Mouse (Mus musculus) thymus, postnatal 25 days (tissue): ENCODE results near the gene Ppp6r3.
A peak's percentile ranks its signal among the peaks of the same experiment; 100 is the strongest.

Experiments used
- DNase-seq: peaks from one replicate; pipeline ENCODE4 v3.0.0; 2022

The Ppp6r3 gene

DNA sequence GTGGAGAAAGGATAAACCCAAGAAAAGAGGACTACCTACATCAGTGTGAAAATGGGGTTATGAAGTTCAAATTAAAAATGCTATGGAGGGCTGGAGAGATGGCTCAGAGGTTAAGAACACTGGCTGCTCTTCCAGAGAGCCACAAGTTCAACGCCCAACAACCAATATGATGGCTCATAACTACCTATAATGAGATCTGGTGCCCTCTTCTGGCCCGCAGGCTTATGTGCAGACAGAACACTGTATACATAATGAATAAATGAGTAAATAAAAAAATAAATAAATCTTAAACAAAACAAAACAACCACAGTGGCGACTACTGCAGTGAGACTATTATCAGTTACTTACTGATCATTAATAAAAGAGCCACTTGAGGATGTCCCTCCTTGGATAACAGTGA lies 78.3 kb downstream of the Ppp6r3 start:
- peak; percentile 11 for DNase-seq

DNA sequence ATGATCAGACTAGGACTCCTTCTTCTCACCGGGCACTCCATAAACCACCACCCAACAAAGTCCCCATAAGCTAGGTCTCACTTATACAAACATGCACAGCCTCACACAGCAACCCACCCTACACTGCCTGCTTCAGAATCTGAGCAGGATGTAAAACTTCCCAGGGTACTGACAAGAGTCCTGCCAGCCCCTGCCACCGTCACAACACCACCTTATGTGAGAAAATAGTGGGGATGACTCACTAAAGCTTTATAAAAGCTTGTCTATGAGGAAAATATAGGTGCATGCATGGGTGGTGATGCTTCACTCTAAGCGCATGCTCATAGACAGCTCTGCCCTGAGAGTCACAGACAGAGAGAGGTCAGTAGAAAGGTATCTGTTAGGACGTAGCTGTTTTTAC lies 85.7 kb downstream of the Ppp6r3 start:
- DNase-seq: no peak

DNA sequence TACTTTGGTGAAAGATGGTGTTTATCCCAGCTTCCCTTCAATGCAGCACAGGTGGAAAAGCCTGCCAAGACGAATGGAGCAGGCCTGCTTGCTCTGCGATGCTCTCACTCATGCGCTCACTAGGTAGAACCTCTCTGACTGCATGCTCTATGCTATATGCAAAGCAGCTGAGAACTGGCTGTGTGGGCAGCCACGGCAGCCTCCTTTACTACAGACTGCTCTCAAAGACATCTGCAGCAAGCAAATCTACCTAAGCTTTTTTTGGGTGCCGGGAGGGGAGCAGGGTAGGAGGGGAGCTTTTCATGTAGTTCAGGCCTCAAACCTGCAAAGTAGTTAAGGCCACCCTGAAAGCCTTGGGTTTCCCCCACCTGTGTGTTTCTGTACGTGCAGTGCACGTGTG lies 92.7 kb downstream of the Ppp6r3 start:
- no peak for DNase-seq

DNA sequence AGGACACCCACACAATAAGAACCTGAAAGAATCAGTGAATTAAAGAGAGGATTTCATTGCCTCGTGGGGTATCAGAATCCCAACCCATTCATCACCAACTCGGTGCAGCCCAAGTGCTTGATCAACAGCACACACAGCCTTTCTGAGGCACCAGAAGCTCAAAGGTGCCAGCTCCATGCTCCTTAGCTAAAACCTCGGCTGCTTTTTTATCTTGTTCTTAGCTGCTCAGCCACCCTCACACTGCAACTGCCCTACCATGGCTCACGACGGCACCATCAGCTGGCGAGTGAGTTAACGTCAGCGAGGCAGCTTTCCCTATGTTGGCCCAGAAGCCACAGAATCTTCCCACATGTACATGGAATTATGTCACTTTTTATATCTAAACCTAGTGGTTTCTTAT lies 95.4 kb downstream of the Ppp6r3 start:
- DNase-seq: no peak

DNA sequence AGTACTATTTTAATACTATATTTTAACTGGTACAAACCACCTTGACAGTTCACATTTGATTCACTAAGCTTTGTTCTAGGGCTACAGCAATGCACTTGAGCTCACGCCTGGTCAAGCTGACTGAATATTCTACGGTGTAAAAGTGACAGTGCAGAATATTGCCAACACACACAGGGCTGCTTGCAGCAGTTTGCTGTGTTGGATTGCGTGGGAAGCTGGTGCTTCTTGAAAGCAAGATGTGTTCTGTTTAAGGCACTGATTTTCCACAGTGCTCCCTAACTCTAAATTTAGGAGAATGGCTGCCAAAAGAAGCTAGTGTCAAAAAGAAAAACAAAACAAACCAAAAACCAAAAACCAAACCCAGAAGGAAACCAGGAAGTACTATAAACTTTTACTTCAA lies 98.6 kb downstream of the Ppp6r3 start:
- DNase-seq: no peak

DNA sequence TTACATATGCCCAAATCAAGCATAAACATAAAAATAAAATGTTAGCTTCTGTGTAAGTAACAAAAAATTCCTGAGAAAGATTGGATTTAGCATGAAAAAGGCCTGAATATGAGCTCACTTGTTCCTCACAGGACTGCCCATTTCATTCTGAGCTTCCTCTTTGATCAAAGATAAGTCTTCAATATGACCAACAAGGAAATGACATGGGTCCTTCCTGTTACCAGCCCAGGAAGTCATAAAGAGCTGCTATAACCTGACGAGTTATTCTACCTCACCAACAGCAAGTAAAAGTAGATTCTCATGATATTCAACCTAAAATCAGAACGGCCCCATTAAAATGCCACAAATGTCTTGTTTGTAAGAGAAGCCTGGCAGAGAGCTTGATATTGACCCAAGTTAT lies 104.3 kb downstream of the Ppp6r3 start:
- DNase-seq: no peak

DNA sequence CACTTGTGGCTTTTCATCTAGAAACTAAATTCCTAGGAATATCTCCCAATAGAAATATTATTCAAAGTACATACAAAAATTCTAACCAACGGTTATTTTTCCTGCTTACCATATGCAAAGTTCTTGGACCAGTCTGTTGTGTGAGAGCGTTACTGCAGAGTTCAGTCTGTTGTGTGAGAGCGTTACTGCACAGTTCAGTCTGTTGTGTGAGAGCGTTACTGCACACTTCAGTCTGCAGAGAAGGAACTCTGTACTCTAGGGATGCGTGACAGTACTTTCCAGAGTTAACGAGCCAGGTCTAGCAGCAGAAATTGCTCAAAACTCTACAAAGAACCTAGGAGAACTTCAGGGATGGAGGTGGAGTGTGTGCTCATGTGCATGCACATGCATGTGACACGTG lies 108.0 kb downstream of the Ppp6r3 start:
- DNase-seq: no peak

DNA sequence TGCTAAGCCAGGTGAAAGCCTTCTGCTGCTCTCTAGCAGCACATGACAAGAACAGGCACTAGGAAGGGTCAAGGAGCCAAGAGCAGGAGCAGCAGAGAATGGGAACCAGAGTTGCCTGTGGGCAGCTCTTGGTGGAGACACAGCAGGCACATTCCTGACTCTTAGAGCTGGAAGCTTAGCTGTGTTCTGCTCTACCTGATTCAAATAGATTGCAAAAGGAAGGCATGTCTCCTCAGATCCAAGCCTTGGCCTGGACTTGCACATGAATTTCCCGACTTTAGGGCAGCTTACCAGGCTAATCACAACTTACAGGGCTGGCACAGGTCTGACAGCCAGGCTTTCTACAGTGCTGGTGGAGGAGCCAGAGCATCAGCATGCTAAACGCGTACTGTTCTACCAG lies 115.6 kb downstream of the Ppp6r3 start:
- DNase-seq: no peak

DNA sequence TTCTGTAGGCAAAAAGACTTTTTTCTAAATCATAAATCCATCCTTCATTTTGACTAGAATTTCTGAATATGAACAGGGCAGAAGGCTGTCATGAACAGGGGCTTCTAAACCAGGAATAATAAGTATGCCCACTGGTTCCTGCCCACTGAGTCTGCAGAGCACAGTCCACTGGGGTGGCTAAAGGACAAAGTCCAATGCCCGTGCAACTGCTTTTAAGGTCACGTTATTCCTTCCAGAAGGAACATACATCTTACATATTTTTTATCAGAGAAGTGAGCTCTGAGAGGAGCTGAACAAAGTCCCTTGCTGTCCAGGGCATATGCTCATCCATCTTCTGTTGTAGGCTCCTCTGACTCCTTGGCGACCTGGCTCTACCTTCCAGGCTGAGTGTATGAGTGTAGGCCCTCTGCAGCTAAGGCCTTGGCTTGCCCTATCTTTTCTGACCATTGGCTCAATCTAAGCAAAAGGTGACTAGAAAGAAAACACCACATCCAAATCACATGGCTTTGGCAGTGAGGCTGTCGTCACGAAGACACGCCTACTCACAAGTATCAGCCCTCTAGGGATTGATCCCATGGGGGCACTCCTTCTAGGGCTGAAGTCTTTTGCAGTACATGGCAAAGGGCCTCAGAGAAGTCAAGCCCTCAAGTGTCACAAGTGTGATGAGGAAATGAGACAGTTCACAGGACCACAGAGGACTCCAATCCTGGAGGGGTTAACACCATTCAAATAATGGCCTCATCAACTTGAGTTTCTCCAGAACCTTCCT lies 117.0 kb downstream of the Ppp6r3 start:
- no peak for DNase-seq

DNA sequence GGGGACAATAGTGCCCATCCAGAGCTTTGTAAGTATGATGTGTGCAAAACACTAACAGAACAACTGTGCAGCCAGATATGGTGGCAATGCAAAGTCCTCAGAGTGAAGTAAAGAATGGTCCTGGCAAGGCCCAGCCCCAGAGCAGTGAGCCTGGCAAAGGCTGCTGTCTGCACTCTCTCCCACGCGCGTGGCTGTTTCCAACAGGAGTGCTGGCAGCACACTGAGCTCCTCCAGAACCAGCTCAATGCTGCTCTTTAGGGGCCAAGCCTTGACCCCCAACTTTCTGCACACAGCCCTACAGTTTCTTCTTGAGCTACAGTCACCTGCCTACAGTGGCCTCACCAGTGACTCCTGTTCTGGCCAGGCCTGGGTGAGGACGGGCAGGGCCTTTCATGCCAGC lies 117.8 kb downstream of the Ppp6r3 start:
- DNase-seq: no peak

DNA sequence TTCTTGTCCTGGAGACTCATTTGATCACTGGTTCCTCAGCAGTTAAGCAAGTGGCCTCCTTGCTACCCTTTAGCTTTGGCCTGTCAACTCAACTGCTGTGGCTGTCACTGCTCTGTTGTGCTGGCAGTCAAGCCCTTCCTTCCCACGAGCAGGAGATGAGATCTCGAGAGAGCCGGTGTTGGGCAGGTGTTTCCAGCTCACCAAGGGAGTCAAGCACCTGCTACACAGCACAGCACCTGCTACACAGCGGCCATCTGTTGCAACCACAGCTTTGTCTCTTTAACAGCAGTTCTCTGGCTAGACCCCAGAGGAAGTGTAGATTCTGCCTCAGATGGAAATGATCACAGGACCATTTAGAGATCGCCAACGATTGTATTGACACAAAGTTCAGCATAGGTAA lies 123.9 kb downstream of the Ppp6r3 start:
- DNase-seq: peak; percentile 83

DNA sequence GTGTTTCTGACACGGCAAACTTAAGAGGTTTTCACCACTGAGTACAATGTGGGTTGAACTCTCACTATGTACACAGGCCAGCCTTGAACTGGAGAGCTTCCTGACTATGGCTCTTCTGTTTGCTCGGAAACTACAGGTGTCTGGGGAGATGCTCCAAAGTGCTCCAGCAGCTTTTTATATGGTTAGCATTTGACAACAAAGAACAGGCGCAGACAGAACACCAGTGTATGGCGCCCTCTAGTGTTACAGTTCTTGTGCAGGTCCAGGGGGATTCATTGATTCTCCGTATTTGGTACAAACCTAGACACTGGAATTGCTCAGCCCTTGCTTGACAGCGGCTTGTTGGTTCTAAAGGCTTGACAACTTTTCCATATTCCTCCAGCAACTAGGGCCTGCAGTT lies 124.4 kb downstream of the Ppp6r3 start:
- peak; percentile 62 for DNase-seq

DNA sequence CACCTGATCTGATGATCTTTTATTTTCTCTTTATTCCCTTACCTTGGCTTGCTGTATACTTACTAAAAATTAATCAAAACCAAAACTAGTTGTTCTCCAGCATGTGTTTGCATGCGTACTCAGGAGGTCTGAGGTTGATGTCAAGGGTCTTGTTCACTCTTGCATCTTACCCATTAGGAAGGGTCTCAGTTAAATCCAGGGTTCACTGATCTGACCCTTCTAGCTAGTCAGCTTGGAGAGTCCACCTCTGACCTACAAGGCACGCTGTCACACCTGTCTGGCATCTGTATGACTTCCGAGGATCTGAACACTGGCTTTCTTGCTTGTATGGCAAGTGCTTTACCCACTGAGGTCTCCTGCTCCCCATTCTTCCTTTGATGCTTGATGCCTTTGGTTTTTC lies 124.8 kb downstream of the Ppp6r3 start:
- no peak for DNase-seq

DNA sequence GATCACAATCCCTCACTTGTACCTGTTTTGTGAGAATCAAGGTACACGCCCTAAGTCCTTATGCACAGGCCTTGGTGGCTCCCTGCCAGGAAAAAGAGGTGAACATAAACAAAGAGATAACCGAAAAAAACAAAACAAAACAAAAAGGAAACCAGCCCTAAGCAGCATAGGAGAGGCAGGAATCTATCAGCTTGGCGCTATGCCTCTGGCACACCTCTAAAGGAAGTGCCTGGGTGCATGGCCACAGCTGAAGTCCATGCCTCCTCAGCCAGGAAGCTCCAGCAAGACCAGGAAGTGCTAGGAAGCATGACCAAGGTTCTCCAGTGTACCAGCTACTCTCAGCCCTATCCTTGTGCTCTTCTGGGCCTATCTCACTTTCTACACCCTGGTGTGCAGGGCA lies 126.3 kb downstream of the Ppp6r3 start:
- no peak for DNase-seq

DNA sequence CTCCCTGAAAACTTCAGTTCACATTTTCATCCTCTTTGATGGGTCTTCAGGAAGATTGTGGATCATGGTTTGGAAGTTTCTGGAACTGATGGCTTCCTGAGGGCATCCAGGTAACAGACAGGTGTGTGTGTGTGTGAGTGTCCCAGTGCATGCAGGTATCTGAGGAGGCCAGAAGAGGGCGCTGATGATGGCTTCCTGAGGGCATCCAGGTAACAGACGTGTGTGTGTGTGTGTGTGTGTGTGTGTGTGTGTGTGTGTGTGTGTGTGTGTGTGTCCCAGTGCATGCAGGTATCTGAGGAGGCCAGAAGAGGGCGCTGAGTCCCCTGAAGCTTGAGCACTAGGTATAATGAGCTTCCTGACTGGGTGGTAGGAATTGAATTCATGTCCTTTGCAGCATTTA lies 128.2 kb downstream of the Ppp6r3 start:
- DNase-seq: no peak

DNA sequence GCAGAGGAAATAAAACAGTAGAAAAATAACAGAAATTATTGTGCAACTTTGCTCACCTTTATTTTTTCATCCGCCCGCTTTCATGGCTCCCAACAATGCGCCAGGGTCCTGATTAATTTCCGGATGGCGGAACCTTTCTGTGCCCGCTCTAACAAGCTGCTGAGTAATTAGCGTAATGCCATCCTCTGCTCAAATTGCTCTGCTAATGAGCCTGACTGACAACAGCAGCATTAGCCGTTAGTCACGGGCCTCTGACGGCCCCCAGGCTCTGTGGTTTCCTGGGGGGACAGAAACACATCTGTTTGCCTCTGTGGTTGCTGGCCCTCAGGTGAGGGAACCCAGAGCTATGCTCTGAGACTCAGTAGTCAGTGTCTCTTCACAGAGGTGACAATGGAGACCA lies 134.5 kb downstream of the Ppp6r3 start:
- peak; percentile 20 for DNase-seq

DNA sequence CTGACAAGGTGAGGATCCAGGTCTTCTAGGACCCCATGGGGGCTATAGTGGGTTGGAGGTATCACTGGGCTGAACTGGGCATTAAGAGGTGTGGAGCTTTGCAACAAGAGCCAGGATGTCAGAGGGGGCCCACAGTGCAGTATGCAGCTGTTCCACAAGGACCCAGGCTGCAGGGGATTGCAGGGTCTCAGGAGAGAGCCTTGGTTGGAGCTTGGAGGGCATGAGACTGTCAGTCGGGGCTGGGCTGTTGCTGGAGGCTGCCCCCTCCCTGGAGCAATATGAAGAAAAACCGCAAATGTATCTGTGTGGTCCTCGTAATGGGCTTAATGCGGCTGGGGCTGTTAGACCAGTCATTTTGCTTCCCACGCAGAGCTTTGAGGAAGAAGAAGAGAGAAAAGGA lies 134.9 kb downstream of the Ppp6r3 start:
- peak; percentile 26 for DNase-seq

DNA sequence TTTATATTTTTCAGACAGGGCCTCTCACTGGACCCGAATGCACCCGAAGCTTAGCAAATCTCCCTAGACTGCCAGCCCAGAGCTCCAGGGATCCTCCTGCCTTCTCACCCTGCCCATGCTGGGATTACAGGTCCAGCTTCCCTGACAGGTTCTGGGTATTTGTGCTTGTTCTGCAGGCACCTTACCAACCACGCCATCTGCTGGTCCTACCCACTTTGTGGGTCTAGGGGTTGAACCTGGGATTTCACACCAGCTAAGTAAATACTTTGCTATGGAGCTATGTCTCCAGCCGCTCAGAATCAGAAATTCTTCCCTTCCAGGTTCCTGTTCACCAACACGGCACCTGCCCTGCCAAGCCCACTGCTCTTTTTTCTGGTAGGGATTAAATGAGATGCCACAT lies 137.6 kb downstream of the Ppp6r3 start:
- DNase-seq: peak; percentile 22

DNA sequence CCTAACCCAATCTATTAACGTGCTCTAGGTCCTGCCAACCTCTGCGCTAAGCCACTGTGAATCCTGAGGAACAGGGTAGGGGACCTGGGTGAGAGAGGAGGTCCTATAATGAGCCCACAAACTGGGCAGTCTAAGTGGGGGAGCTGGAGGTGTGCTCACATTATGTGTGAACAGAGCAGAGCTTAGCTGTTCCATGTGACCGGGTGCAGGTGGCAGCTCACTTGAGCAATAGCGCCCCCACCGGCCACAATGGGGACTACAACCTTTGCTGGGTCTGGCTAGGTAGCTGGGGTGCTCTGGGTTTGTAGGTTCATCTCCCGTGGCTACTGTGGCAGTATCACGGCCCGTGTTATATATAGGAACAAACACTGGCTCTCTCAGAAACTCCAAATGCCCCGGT lies 138.7 kb downstream of the Ppp6r3 start:
- peak; percentile 63 for DNase-seq

DNA sequence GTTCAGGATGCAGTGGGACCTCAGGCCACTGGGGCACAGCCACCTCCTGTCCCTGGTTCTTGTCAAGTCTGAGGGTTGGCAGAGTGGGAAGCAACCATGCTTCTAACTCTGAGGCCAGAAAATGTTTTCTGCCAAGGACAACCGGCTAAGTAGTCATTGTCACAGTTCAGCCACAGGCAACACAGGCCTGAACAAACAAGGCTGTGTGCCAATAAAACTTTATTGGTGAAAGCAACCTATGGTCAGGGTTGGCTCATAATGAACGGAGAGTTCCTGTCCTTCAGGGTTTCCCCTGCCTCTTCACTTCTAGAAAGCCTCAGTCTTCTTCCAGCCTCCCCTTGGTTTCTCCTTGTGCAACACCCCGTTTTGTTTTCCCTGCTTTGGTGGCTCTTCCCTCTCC lies 139.7 kb downstream of the Ppp6r3 start:
- DNase-seq: no peak

DNA sequence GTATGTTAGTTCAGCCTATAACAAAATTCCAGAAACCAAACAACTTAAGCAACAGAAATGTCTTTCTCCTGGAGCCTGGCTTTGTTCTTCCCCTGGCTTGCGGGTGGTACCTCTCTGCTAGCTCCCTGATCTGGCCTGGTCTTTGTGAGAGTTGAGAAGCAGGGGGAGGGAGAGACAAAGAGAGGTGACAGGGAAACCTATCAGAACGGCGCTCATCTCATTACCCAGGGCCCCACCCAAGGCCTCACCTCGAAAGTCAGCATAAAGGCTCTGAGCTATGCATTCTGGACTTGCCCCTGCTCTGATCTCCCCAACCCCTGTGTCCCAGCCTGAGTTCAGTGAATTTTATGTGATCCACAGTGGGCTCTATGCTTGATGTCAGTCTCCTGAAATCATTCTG lies 140.9 kb downstream of the Ppp6r3 start:
- DNase-seq: no peak

DNA sequence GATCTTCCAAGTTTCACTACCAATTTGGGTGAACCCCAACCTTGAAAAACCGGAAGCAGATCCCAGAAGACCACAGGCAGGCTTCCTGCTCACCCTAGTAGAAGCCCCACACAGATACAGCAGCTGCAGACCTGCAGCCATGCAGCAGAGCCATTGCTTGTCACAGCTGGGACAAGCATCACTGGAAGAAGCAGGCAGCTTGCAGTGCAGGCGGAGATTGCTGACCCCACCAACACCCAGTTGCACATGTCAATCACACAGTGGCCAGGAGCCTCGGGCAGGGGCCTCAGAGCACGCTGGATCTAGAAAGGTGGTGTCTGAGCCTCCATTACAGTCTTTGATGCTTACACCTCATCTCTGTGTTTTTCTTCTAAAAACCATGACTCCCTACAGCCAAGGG lies 141.4 kb downstream of the Ppp6r3 start:
- DNase-seq: no peak

DNA sequence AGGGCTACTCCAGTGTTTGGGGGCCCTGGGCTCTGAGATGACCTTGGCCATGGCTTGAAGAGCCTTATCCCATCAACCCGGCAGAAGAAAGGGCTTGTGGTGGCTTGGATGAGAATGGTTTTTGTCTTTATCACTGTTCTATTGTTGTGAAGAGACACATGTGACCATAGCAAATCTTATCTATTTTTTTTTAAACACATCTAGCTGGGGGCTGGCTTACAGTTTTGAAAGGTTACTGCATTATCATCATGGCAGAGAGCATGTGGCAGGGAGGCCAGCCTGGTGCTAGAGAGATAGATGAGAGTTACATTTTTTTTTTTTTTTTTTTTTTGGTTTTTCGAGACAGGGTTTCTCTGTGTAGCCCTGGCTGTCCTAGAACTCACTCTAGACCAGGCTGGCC lies 143.6 kb downstream of the Ppp6r3 start:
- DNase-seq: no peak

DNA sequence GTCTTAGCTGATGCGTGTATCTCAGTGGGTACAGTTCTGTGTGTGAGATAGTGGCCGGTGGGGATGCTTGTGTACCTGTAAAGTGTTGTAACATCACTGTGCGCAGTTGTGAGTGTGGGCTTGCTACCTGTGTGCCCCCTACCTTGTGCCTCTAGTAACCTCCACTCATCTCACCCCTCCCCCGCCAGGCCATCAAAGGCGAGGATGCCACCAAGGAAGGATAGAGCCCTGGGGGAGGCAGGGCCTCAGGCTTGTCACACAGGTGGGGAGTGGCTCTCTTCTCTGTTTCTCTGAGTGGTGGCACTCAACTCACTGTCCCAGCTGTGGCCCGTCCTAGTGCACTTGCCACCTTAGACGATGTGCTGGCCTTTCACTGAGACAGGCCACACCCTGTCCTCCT lies 144.5 kb downstream of the Ppp6r3 start:
- peak; percentile 41 for DNase-seq

DNA sequence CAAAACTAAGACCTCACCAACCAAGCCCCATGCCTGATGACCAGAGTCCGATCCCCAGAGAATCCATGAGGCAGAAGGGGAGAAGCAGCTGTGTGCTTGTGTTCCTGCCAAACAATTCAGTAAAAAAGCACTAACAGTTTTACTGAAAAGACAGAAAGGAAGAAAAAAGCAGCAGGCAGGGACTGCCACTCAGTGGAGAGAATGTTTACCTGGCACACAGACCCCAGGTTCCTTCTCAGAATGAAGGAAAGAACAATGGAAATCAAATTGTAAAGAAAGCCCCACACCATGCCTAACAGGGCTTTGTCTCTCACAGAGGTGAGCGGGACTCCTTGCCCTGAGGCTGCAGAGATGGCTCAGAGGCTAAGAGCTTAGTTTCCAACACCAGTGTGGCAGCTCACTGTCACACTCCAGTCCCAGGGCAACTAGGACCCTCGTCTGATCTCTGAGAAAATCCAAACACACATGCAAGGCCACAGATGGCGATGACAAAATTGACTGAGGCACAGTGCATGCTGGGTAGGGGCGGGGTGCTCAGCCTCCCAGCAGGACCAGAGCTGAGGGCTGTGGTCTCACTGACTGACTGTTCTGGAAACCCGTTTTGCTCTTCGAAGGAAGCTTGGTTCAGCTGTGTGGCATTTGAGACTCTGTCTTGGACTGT lies 146.3 kb downstream of the Ppp6r3 start:
- DNase-seq: no peak
